Mouse (Mus musculus): ENCODE results near the gene Poc5. TPM values are rescaled to one million over a fixed set of nuclear protein-coding genes. Genes with fewer than 3 reads are reported as not detected.

Gene Poc5
- total RNA-seq (2015) (9.7 and 12.7 TPM in 2 replicates), total RNA-seq (2017) (13.5 and 22.3 TPM in 2 replicates)

DNA sequence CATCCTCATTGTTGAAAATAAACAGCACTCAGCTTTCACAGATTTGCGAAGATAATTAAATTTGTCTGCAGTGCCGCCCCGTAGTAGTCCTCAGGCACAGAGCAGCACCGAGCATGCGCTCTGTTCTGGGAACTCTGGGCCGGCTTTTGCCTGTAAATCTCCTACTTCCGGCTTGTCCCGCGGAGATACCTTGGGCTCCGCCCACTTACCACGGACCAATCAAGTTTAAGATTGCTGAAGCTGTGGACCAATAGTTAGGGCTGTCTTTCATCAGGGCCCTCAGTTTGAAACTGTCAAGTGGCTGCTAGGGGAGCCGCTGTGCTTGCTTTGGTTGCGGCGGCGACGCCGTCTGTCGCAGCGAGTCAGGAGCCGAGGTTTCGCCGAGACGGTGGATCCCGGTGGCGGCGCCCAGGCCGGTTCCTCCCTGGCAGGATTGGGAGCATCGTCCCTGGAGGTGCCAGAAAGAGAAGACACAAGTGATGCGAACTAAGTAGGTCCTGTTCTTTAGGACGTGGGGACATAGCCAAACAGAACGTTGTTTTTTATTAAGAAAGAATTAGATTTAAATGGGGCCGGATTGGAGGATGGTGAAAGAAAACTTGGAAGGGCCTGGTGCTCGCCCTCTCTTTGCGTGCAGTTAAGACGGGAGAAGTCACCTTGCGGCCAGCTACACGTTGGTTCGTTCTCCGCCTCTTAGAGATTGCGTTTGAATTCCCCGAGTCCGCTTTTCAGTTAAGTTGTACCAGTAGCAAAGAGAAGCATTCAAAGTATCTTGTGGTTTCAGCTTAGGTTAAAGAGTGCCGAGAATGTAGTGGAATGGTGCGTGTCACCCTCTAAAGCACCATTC, at the start of gene Poc5:
TSS of gene Poc5 (plus strand) at position 253 of the 847 bp plus-strand sequence.
- ATAC-seq (replicated peaks; ENCODE audit: poor library complexity) = peak; percentile 99

- no peak for ATAC-seq (replicated peaks; ENCODE audit: poor library complexity)
Measured at GRCm38 (mm10) chr13:96341461-96341860, 46.6 kb upstream of the Poc5 start.

DNA sequence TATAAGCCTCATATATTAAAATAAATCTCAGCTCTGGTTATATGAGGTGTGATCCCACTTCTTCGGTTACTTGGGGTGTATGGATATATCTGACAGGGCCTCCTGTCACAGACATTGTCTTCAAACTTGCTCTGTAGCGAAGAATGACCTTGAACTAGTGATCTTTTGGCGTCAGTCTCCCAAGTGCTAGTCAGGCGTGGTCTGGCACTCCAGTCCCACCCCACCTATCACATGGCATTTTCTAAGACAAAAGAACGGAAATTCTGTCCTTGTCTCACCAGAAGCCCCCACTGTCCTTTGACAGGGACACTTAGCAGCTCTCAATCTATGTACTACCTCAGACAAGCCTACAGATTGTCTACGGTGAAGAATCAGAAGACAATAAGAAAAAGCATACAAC, 43.3 kb upstream of the Poc5 start:
- ATAC-seq (replicated peaks; ENCODE audit: poor library complexity) = no peak

GRCm38 (mm10) chr13:96346581-96346980, 41.5 kb upstream of the Poc5 start:
- ATAC-seq (replicated peaks; ENCODE audit: poor library complexity) = no peak

DNA sequence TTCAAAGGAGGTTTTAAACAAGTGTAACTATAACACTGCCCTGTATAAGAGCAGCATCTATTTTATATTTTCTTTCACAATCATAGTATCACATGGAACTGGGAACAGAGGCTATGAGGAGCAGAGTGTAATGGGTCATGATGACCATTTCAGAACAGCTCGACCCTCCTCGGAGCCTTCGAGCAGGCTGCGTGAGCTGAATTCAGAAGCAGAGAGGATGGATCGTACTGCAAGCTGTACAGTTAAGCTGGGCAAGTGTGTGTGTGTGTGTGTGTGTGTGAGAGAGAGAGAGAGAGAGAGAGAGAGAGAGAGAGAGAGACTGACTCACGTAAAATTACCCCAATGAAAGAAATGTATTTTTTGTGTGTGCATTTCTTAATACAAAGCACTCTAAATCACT, 37.9 kb upstream of the Poc5 start:
- ATAC-seq (replicated peaks; ENCODE audit: poor library complexity) = no peak

DNA sequence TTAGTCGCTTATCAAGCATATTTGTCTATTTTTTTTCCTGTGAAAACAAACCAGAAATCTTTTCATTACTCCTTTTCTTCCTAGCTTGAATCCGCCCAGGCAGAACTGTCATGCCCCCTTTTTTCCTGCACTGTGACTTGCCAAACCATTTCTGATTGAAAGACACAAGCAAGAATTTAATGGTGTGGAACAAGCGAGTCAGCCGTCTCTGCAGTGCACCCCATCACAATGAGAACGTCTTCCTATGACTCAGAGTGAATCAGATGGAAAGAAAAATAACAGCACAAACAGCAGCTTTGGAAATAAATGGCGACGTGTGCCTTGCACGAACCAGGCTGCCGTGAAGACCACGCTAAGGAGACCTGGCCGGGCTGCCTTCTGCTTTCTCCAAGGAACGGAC, 36.8 kb upstream of the Poc5 start:
- ATAC-seq (replicated peaks; ENCODE audit: poor library complexity) = no peak

DNA sequence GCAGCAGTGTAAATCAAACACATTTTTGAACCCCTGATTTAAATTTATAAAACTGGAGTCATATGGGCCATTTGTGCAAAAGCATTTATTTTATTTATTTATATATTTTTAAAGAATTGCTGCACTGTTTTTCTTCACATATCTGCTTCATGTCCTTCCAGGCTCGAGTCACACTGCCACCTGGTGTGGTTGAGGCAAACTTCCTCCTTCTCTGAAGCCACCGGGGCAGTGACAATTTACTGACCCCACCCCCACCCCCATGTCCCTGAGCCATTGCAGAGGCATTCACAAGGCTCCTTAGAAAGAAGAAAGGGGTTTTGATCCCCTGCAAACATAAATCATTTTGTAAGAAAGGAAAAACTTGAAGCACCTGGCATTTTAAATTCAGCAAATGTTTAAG, 12.6 kb upstream of the Poc5 start:
- ATAC-seq (replicated peaks; ENCODE audit: poor library complexity) = peak; percentile 80

GRCm38 (mm10) chr13:96376871-96377270, 11.2 kb upstream of the Poc5 start:
- ATAC-seq (replicated peaks; ENCODE audit: poor library complexity) = no peak

- ATAC-seq (replicated peaks; ENCODE audit: poor library complexity) = peak; percentile 34; the same call in 1 of the 2 replicates
Measured at GRCm38 (mm10) chr13:96377883-96378282, 10.2 kb upstream of the Poc5 start.

DNA sequence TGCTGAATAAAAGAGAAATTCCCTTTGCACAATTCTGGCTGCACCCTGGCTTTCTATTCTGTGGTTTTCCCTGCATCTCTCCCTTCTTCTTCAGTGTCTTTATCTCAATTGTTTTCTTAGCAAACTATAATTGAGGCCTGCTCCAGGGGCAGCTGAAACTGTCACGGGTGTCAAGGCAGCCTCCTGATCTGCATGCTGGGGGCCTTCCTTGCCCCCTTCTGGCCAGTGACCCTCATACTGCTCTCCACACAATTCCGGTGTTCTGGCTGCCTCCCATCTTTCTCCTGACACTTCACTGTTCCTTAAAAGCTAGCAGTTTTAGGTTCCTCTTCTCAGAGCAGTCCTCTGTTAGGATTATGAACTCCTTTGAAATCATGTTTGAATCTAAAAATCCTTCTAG, 1.2 kb downstream of the Poc5 start:
- no peak for ATAC-seq (replicated peaks; ENCODE audit: poor library complexity)

- ATAC-seq (replicated peaks; ENCODE audit: poor library complexity) = no peak
Measured at GRCm38 (mm10) chr13:96401251-96401650, 13.2 kb downstream of the Poc5 start.

DNA sequence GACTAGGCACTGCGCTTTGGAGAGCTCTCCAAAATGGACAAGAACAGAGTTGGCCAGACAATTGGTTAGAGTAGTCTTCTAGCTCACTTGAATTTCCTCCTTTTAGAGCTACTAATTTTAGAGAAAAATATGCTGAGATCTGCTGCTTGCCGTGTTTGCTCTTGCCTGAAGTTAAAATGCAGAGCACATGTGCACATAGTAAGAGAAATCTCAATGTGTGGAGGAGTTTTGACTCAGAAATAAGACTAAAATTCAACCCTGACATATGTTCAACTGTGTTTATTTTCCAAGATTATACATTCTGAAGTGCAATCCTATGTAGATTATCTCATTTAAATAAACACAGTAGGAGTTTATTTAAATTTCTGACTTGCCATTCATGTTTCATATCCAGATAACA, 17.4 kb downstream of the Poc5 start:
- no peak for ATAC-seq (replicated peaks; ENCODE audit: poor library complexity)

DNA sequence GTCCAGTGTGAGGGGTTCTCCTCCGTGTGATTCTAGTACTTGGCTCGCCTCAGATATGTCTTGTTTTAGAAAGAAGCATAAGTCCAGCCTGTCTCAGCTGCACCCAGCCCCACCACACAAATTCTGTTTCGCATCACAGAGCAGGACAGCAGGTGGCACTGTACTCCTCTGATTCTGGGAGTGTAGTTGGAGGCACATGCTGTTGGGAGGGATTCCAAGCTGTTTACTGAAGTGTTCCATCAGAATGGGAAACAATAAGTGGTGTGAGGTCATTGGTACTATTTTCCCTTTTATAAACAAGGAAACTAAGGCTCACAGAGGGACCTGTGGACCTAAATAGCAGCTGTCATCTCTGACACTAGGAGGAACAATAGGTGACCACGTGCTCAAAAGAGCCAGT, 18.9 kb downstream of the Poc5 start:
- ATAC-seq (replicated peaks; ENCODE audit: poor library complexity) = peak; percentile 73

GRCm38 (mm10) chr13:96408786-96409185, 20.7 kb downstream of the Poc5 start:
- ATAC-seq (replicated peaks; ENCODE audit: poor library complexity) = no peak

DNA sequence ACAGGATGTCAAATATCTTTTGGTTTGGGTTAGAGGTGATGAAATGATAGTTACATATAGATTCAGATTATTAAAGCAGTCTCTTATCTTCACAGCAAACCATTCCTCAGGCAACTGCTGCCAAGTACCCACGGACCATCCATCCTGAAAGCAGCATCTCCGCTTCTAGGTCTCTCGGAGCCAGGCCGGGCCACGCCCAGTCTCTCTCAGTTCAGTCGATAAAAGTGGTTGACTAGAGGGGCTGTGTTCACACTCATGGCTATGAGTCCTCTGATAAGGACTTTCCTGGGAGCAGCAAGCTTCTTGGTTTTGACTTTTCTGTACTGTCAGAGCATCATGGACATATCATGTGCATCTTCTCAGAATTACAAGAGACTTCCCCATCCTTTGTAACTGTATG, 26.3 kb downstream of the Poc5 start:
- no peak for ATAC-seq (replicated peaks; ENCODE audit: poor library complexity)

DNA sequence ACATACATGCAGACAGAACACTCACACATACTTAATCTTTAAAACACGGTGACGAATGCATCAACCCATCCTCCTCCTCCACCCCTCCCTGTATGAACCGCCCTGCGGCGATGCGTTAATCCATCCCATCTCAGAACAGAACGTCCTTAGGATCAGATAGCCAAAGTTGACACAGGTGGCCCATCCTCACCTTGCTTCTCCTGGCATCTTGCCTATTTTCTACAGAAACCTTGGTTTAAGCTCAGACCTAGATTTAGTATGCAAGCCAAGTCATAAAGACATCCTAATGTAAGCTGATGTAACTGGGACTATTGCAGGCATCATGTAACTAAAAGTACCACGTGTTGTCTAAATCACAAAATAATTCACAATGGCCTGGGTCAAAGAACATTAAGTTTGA, 28.3 kb downstream of the Poc5 start:
- ATAC-seq (replicated peaks; ENCODE audit: poor library complexity) = no peak

DNA sequence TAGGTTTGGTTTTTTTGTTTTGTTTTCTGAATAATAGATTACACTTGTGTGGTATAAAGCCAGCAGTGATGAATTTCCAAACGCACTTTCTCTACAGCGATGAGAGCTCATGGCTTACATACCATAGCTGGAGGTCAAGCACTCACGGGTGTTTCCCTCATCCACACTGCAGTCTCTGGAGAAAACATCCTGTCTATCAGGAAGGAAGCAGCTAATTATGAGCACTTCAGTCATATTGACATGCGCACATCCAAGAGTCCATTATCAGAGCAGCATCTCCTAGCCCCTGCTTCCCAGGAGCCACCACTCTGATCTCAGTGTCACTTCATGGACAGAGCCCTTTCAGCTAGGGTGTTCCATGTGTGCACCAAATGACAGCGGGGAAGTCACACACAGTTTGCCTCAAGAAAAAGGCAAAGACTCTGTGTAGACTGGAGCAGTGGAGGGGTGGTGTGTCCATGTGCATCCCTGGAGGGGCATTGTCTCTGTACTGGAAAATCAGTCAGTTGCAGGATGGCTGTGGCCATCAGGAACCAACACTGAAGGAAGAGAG, 29.2 kb downstream of the Poc5 start:
- no peak for ATAC-seq (replicated peaks; ENCODE audit: poor library complexity)

- ATAC-seq (replicated peaks; ENCODE audit: poor library complexity) = no peak
Measured at GRCm38 (mm10) chr13:96418487-96418886, 30.4 kb downstream of the Poc5 start.

DNA sequence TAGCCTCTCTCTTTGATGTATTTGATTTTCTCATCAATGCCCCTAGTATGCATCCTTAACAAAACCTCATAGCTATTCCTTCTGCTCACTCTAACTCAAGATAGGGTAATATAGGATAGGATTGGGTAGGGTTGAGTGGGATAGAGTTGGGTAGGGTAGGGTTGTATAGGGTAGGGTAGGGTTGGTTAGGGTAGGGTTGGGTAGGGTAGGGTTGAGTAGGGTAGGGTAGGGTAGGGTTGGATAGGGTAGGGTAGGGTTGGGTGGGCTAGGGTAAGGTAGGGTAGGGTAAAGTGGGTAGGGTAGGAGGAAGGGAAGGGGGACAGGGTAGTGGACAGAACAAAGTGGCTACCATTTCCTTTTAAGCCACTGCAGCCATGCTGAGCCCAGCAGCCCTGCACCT, 33.1 kb downstream of the Poc5 start:
- no peak for ATAC-seq (replicated peaks; ENCODE audit: poor library complexity)

GRCm38 (mm10) chr13:96424496-96425274, 36.6 kb downstream of the Poc5 start:
- ATAC-seq (replicated peaks; ENCODE audit: poor library complexity) = no peak

DNA sequence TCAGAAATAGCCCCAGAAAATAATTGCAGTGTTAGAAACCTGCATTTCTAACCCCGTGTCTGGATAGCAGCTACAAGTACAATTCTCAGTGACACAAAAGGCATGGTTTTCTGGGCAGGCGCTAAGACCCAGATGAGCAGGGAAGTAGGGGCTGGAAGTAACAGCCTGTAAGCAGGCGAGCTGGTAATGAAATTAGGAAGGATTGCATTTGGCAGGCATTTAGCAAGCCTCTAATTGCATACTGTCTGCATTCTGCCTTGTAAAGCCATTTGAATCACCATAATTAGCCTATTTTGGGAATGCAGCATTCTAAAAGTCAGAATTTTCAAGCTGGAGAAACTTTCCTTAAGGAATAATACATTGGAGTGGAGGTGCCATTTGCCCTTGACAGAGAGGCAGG, 38.0 kb downstream of the Poc5 start:
- ATAC-seq (replicated peaks; ENCODE audit: poor library complexity) = no peak

GRCm38 (mm10) chr13:96428531-96428930, 40.4 kb downstream of the Poc5 start:
- no peak for ATAC-seq (replicated peaks; ENCODE audit: poor library complexity)
